Mouse (Mus musculus) intestine, embryonic 14.5 days (tissue): ENCODE results near the gene Tnnt2. TPM values are rescaled to one million over a fixed set of nuclear protein-coding genes. Genes with fewer than 3 reads are reported as not detected.

Experiments
- ATAC-seq: fragments of 200-750 bp; cut with Nextera tagmentation; replicated peaks from 2 replicates; pipeline ENCODE4 v1.8.0; 2017; ENCODE audit warnings: low read depth, moderate number of reproducible peaks, moderate TSS enrichment, moderate library complexity; ENCODE audit not compliant: low FRiP score, low TSS enrichment
- DNase-seq: peaks from one replicate; pipeline ENCODE4 v3.0.0-alpha.2; 2018; ENCODE audit warnings: low spot score
- H3K27ac ChIP-seq: fragments of 300-500 bp; sonication (generic); 2 replicates; pipeline ENCODE4 v1.5.1; 2014; ENCODE audit warnings: low read depth, mild to moderate bottlenecking, control low read depth
- H3K27me3 ChIP-seq: fragments of 300-500 bp; sonication (generic); replicated peaks from 2 replicates; pipeline ENCODE4 v1.6.1; 2014; ENCODE audit warnings: low read length, control low read depth; ENCODE audit not compliant: control insufficient read depth, insufficient read depth
- H3K36me3 ChIP-seq: fragments of 300-500 bp; sonication (generic); 2 replicates; pipeline ENCODE4 v1.6.1; 2014; ENCODE audit warnings: low read length, control low read depth; ENCODE audit not compliant: control insufficient read depth, insufficient read depth
- H3K4me1 ChIP-seq: fragments of 300-500 bp; sonication (generic); replicated peaks from 2 replicates; pipeline ENCODE4 v1.6.1; 2014; ENCODE audit warnings: low read length, control low read depth, mixed read lengths; ENCODE audit not compliant: control insufficient read depth, insufficient read depth
- H3K4me2 ChIP-seq: fragments of 300-500 bp; sonication (generic); 2 replicates; pipeline ENCODE4 v1.6.1; 2014; ENCODE audit warnings: low read length
- H3K4me3 ChIP-seq: fragments of 300-500 bp; sonication (generic); 2 replicates; pipeline ENCODE4 v1.5.1; 2014; ENCODE audit warnings: low read depth, low read length, control low read depth, mixed read lengths
- H3K9ac ChIP-seq: fragments of 300-500 bp; sonication (generic); 2 replicates; pipeline ENCODE4 v1.6.1; 2014; ENCODE audit warnings: mild to moderate bottlenecking, low read length
- H3K9me3 ChIP-seq: fragments of 300-500 bp; sonication (generic); 2 replicates; pipeline ENCODE4 v1.6.1; 2016; ENCODE audit warnings: low read length, control low read depth; ENCODE audit not compliant: control insufficient read depth
- WGBS: fragments of 180-500 bp; shearing (Covaris S2); extraction: QIAGEN DNeasy Blood & Tissue Kit; methylation state at CpG from one replicate; pipeline ENCODE4 v1.1.7; 2014; 5-methylcytosine and 5-hydroxymethylcytosine counted together
- polyA plus RNA-seq: library from polyadenylated mRNA; unstranded; fragments of >200 nt; fragmentation: Nextera tagmentation; extraction: Ambion mirVana; gene quantifications from 2 replicates; pipeline ENCODE4 v1.2.1, GENCODE M21; 2014

Tnnt2 gene
- polyA plus RNA-seq, 1 experiment from 2014 or later: 13.2 TPM

GRCm38 (mm10) chr1:135813071-135813470, 23.1 kb upstream of the Tnnt2 start:
- no peak overlapping the region for H3K9ac ChIP-seq
- WGBS: 68% methylated on average over 4 of the region's 4 CpGs
- H3K36me3 ChIP-seq: no peaks in the 10 kb centered on the region
- peaks cover 10% of the 10 kb centered on the region for H3K27me3 ChIP-seq
- ATAC-seq (no peak; the same call in 1 of the 2 replicates), DNase-seq (no peak)
- H3K9me3 ChIP-seq: no peaks in the 10 kb centered on the region
- H3K27ac ChIP-seq: peak overlapping the region; percentile 47; the same call in 1 of the 2 replicates
- H3K4me1 ChIP-seq: peaks cover 10% of the 10 kb centered on the region; the same call in 1 of the 2 replicates
- no peak overlapping the region for H3K4me3 ChIP-seq
- no peak overlapping the region for H3K4me2 ChIP-seq

DNA sequence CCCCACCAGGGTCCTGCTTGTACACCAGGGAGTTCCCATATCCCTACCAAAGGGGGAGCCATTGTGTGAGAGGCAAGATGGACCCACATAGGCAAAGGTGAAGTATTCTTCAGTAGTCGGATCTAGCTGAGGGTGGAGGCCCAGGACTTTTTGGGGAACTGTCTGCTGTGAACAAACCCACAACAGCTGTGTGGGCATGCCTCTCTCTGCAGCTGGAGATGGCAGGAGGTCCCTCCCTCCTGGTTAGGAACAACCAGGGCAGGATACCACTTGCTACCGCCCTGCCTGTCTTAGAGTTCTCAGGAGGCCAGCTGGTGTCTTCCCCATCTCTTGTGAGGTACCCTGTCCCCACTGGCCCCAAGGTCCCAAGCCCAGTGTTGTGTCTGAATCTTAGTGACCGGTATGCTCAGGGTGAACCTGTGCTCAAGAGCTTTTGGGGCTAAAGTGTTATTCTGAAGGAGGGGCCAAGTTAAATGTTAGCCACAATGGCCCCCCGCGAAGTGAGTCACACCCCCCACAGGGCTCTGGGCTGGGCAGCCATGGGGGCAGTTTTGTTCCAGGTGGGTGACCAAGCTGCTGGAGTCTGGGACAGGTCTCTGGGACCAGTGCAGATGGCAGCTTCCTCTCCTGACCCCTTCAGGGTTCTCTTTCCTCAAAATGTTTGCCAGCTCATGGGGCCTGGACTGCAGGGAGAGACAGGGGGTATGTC, 22.3 kb upstream of the Tnnt2 start:
- WGBS: 80% methylated on average over 5 of the region's 5 CpGs
- no peak overlapping the region for H3K4me2 ChIP-seq
- H3K27me3 ChIP-seq: peaks cover 18% of the 10 kb centered on the region
- H3K36me3 ChIP-seq: no peaks in the 10 kb centered on the region
- no peak overlapping the region for H3K9ac ChIP-seq
- no peak overlapping the region for H3K27ac ChIP-seq
- DNase-seq (no peak), ATAC-seq (no peak)
- H3K4me1 ChIP-seq: peaks cover 11% of the 10 kb centered on the region; the same call in 1 of the 2 replicates
- H3K4me3 ChIP-seq: no peak overlapping the region
- no peaks in the 10 kb centered on the region for H3K9me3 ChIP-seq

DNA sequence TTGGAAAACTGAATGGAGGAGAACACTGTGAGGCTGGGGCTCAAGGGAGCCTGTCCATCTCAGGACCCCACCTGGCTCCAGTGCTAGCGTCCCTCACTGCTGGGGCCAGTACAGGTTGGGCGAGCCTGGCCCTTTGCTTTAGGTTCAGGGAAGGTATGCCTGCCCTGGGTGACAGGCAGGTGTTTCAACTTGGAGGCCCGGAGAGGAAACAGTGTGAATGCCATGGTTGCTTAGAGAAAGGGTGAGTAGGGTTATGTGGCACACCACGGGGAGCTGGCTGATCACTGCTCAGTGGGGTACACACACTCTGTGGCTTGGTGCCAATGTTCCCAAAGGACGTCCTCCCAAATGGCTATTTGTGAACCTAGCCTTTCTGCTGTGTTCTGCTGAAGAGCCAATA, 21.6 kb upstream of the Tnnt2 start:
- WGBS: 77% methylated on average over 5 of the region's 5 CpGs
- H3K4me1 ChIP-seq: peaks cover 14% of the 10 kb centered on the region; the same call in 1 of the 2 replicates
- no peaks in the 10 kb centered on the region for H3K36me3 ChIP-seq
- DNase-seq (no peak), ATAC-seq (no peak)
- no peak overlapping the region for H3K4me2 ChIP-seq
- no peaks in the 10 kb centered on the region for H3K9me3 ChIP-seq
- no peak overlapping the region for H3K9ac ChIP-seq
- H3K27ac ChIP-seq: no peak overlapping the region
- H3K27me3 ChIP-seq: peaks cover 25% of the 10 kb centered on the region
- no peak overlapping the region for H3K4me3 ChIP-seq

DNA sequence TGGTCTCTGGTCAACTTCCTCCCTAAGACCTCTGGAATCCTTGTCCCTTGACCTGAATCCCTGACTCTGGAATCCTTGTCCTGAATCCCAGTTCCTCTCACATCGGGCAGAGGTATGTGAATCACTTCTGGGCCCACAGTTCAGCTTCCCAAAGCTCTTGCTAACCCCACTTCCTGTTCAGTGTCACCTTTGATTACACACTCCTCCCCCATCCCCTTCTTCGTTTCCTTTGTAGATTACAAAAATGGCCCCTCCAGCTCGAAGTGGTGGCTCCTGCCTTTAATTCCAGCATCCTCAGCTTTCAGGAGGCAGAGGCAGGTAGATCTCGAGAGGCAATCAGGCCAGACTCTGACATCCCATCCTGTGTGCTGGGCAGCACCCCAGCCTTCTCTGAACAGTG, 18.6 kb upstream of the Tnnt2 start:
- Histone ChIP-seq H3K9me3 (no peaks in the 10 kb centered on the region), H3K4me1 (peaks cover 9% of the 10 kb centered on the region; the same call in 1 of the 2 replicates), H3K4me2 (peak overlapping the region; percentile 96), H3K4me3 (no peak overlapping the region), H3K36me3 (no peaks in the 10 kb centered on the region), H3K27me3 (peaks cover 32% of the 10 kb centered on the region), H3K9ac (no peak overlapping the region), H3K27ac (no peak overlapping the region)
- DNase-seq: no peak
- ATAC-seq: no peak
- WGBS: 53% methylated on average over 4 of the region's 4 CpGs

- peak within 1 kb of the TSS; percentile 66 for H3K9ac ChIP-seq
- H3K4me3 ChIP-seq: peak within 1 kb of the TSS; percentile 51
- DNase-seq (peak; percentile 82), ATAC-seq (peak; percentile 78)
- H3K4me2 ChIP-seq: peak within 1 kb of the TSS; percentile 96
- H3K4me1 ChIP-seq: peaks cover 4% of the 10 kb centered on the region; the same call in 1 of the 2 replicates
- peak within 1 kb of the TSS; percentile 74 for H3K27ac ChIP-seq
- H3K36me3 ChIP-seq: no peaks in the 10 kb centered on the region
- WGBS: under 1% methylated on average over 62 of the region's 63 CpGs
- no peaks in the 10 kb centered on the region for H3K9me3 ChIP-seq
- H3K27me3 ChIP-seq: peaks cover 32% of the 10 kb centered on the region
These were observed 17.6 kb upstream of the Tnnt2 start, which contains the start of gene Lad1 for GRCm38 (mm10) chr1:135818481-135819086. Lad1 (plus strand) TSS chr1:135818598.

GRCm38 (mm10) chr1:135820071-135820470, 16.1 kb upstream of the Tnnt2 start:
- H3K36me3 ChIP-seq: no peaks in the 10 kb centered on the region
- DNase-seq (no peak), ATAC-seq (peak; percentile 53)
- peak overlapping the region; percentile 51 for H3K4me3 ChIP-seq
- H3K9me3 ChIP-seq: no peaks in the 10 kb centered on the region
- peaks cover 32% of the 10 kb centered on the region for H3K27me3 ChIP-seq
- H3K4me2 ChIP-seq: peak overlapping the region; percentile 96
- peak overlapping the region; percentile 47; the same call in 1 of the 2 replicates for H3K27ac ChIP-seq
- whole genome bisulfite sequencing: 66% methylated on average over 10 of the region's 10 CpGs
- peak overlapping the region; percentile 23 for H3K9ac ChIP-seq
- peaks cover 4% of the 10 kb centered on the region; the same call in 1 of the 2 replicates for H3K4me1 ChIP-seq

GRCm38 (mm10) chr1:135820736-135821364, 15.3 kb upstream of the Tnnt2 start:
- Histone ChIP-seq H3K9me3 (no peaks in the 10 kb centered on the region), H3K9ac (peak overlapping the region; percentile 32), H3K27me3 (peaks cover 32% of the 10 kb centered on the region), H3K36me3 (no peaks in the 10 kb centered on the region), H3K4me1 (peaks cover 4% of the 10 kb centered on the region; the same call in 1 of the 2 replicates), H3K4me2 (peak overlapping the region; percentile 96), H3K27ac (peak overlapping the region; percentile 47), H3K4me3 (peak overlapping the region; percentile 51; the same call in 1 of the 2 replicates)
- 66% methylated on average over 16 of the region's 16 CpGs for WGBS
- DNase-seq: no peak
- ATAC-seq: 0 out of 2 replicates have a peak, but pooled peaks have one; percentile 32

GRCm38 (mm10) chr1:135821780-135822179, 14.4 kb upstream of the Tnnt2 start:
- ATAC-seq: no peak
- 80% methylated on average over 7 of the region's 7 CpGs for WGBS
- Histone ChIP-seq H3K4me1 (peaks cover 4% of the 10 kb centered on the region; the same call in 1 of the 2 replicates), H3K4me2 (peak overlapping the region; percentile 96), H3K9ac (peak overlapping the region; percentile 32), H3K36me3 (no peaks in the 10 kb centered on the region), H3K9me3 (no peaks in the 10 kb centered on the region), H3K27me3 (peaks cover 29% of the 10 kb centered on the region), H3K27ac (peak overlapping the region; percentile 11; the same call in 1 of the 2 replicates), H3K4me3 (peak overlapping the region; percentile 8; the same call in 1 of the 2 replicates)
- DNase-seq: no peak
